Mouse (Mus musculus): ENCODE data around the gene Cadm2.

DNA sequence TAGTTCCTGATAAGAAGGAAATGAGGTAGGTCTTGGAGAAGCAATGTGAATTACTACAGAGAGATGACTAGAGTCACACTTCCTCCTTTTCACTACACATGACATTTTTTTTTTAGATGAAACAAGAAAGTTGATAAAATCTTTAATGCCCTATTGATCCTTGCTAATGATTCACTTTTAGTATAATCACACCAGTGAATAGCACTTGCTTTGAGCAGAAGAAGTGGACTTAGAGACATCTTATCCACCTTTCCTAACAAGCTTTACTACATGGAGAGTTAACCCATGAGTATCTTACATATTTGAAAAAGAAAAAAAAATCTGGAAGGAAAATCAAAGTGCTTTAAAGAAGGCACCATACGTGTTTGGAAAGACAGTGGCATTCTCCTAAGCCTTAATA, 93.7 kb downstream of the Cadm2 start:
- no peak for TF ChIP-seq CTCF (IDR thresholded peaks at IDR 0.05; ENCODE audit: borderline replicate concordance, control insufficient read depth, extremely low read depth, insufficient read depth, low read length, poor library complexity)
- TF ChIP-seq POLR2A (IDR thresholded peaks at IDR 0.05; ENCODE audit: control insufficient read depth, extremely low read depth, insufficient read depth, low read length, poor library complexity) = no peak

Data from thymus, adult 2 months (tissue).